Mouse (Mus musculus) midbrain, postnatal 0 days (tissue): Measurements from ENCODE around the gene Ehf. TPM values are rescaled to one million over a fixed set of nuclear protein-coding genes. Genes with fewer than 3 reads are reported as not detected.
A peak's percentile ranks its signal among the peaks of the same experiment; 100 is the strongest.

Experiments used
- ATAC-seq: fragments of 200-750 bp; cut with Nextera tagmentation; 2 replicates; pipeline ENCODE4 v1.8.0; 2017; ENCODE audit warnings: moderate number of reproducible peaks, mild to moderate bottlenecking, moderate TSS enrichment, moderate library complexity; ENCODE audit not compliant: low FRiP score
- DNase-seq: peaks from one replicate; pipeline ENCODE4 v3.0.0-alpha.2; 2015; ENCODE audit warnings: low spot score
- H3K27ac ChIP-seq: fragments of 300-500 bp; sonication (generic); 2 replicates; pipeline ENCODE4 v1.5.1; 2014; ENCODE audit warnings: low read depth, mild to moderate bottlenecking, low read length, mixed read lengths
- H3K27me3 ChIP-seq: fragments of 300-500 bp; sonication (generic); 2 replicates; pipeline ENCODE4 v1.6.1; 2014; ENCODE audit warnings: low read length, control low read depth, mixed read lengths; ENCODE audit not compliant: insufficient read depth
- H3K36me3 ChIP-seq: fragments of 300-500 bp; sonication (generic); 2 replicates; pipeline ENCODE4 v1.6.1; 2014; ENCODE audit warnings: low read length, control low read depth, mixed read lengths; ENCODE audit not compliant: insufficient read depth
- H3K4me1 ChIP-seq: fragments of 300-500 bp; sonication (generic); 2 replicates; pipeline ENCODE4 v1.6.1; 2014; ENCODE audit warnings: mild to moderate bottlenecking, control low read depth, antibody characterized with exemption, low read length, mixed read lengths; ENCODE audit not compliant: insufficient read depth
- H3K4me2 ChIP-seq: fragments of 300-500 bp; sonication (generic); 2 replicates; pipeline ENCODE4 v1.6.1; 2014; ENCODE audit warnings: low read depth, mild to moderate bottlenecking, low read length, mixed read lengths; ENCODE audit not compliant: poor library complexity, severe bottlenecking
- H3K4me3 ChIP-seq: fragments of 300-500 bp; sonication (generic); 2 replicates; pipeline ENCODE4 v1.5.1; 2014; ENCODE audit warnings: low read depth, mild to moderate bottlenecking, low read length, moderate library complexity
- H3K9ac ChIP-seq: fragments of 300-500 bp; sonication (generic); replicated peaks from 2 replicates; pipeline ENCODE4 v1.6.1; 2014; ENCODE audit warnings: mild to moderate bottlenecking, low read length, moderate library complexity, mixed read lengths; ENCODE audit not compliant: poor library complexity, severe bottlenecking
- H3K9me3 ChIP-seq: fragments of 300-500 bp; sonication (generic); 2 replicates; pipeline ENCODE4 v1.6.1; 2016; ENCODE audit warnings: low read length, control low read depth
- CTCF ChIP-seq: IDR thresholded peaks from 2 replicates; pipeline ENCODE4 v1.5.1; 2016; ENCODE audit warnings: antibody characterized with exemption, mild to moderate bottlenecking
- WGBS: fragments of 180-500 bp; shearing (Covaris S2); extraction: QIAGEN DNeasy Blood & Tissue Kit; methylation state at CpG from one replicate; pipeline ENCODE4 v1.1.7; 2014; 5-methylcytosine and 5-hydroxymethylcytosine counted together
- polyA plus RNA-seq: library from polyadenylated mRNA; unstranded; fragments of >200 nt; fragmentation: Nextera tagmentation; extraction: Ambion mirVana; gene quantifications from 2 replicates; pipeline ENCODE4 v1.2.1, GENCODE M21; 2015
- total RNA-seq: library from RNA; depleted of rRNA; stranded (reverse); fragments of >200 nt; gene quantifications from 2 replicates; pipeline ENCODE4 v1.2.3, GENCODE M21; 2014

Gene Ehf
- total and polyA plus RNA-seq, 2 experiments from 2014 or later = 0.05 to 0.22 TPM

DNA sequence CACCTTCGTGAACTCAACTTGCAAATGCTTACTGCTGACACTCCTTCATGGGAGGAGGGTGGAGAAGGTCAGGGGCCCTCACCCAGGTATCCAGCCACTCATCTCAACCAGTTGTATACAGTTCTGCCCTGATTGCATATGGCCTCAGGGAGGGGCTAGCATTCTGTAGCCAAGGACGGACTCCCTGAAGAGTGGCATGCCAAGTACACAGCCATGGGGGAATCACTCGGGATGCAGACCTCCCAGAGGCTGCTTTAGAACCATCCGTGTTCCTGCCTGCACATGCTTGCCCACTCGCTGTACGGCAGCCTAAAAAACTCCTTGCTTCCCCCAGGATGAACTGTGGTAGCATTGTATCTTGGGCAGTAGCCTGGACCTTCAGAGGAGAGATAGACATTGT lies 35.6 kb upstream of the Ehf start:
- H3K4me1 ChIP-seq = no peaks in the 10 kb centered on the region
- H3K27me3 ChIP-seq = no peaks in the 10 kb centered on the region
- no peak for DNase-seq
- TF ChIP-seq CTCF = no peak
- H3K4me3 ChIP-seq = no peak overlapping the region
- H3K9ac ChIP-seq = no peak overlapping the region
- ATAC-seq = no peak
- 89% methylated on average over 6 of the region's 6 CpGs for WGBS
- H3K4me2 ChIP-seq = no peak overlapping the region
- H3K36me3 ChIP-seq = no peaks in the 10 kb centered on the region
- H3K9me3 ChIP-seq = no peaks in the 10 kb centered on the region
- no peak overlapping the region for H3K27ac ChIP-seq

DNA sequence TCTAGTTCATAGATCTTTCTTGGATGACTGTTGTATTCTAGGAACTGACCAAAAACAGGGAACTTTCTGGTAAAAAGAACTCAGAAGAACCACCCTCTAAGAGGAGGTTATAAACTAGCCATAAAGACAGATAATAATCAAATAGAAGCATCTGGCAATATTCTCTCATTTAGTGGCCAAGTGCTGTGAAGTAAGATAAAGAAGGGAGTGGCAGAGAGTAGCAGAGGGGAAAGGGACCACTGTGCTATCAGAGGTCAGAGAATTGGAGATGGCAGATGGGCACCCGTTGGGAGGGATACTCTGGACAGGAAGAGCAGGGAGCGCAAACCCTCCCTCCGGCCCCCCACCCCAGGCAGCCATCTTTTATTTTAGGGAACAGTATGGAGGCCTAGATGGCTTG lies 34.3 kb upstream of the Ehf start:
- no peak overlapping the region for H3K4me3 ChIP-seq
- no peak for TF ChIP-seq CTCF
- WGBS = 91% methylated on average over 3 of the region's 3 CpGs
- ATAC-seq (no peak), DNase-seq (no peak)
- no peak overlapping the region for H3K9ac ChIP-seq
- H3K27me3 ChIP-seq = no peaks in the 10 kb centered on the region
- no peaks in the 10 kb centered on the region for H3K4me1 ChIP-seq
- H3K36me3 ChIP-seq = no peaks in the 10 kb centered on the region
- H3K9me3 ChIP-seq = no peaks in the 10 kb centered on the region
- no peak overlapping the region for H3K27ac ChIP-seq
- H3K4me2 ChIP-seq = no peak overlapping the region

DNA sequence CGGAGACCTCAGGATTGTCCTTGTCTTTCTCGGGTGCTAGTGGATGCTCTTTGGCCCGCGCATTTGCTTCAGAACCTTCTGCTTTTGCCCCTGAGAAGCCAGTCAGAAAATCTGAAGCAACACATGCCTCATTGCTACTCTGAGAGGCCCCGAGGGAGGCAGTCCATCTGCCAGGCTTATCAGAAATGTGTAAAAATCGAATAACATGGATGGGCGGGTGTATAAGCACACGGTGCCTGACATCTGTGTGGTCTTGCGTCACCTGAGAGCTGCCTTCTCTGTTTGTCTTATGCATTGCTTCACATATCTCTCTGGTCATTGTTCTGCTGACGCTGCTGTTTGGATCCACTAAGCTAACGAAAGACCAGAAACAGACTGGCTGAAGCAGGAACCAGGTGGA lies 33.5 kb upstream of the Ehf start:
- H3K36me3 ChIP-seq = no peaks in the 10 kb centered on the region
- H3K4me2 ChIP-seq = no peak overlapping the region
- H3K27ac ChIP-seq = no peak overlapping the region
- no peak for ATAC-seq
- H3K4me1 ChIP-seq = no peaks in the 10 kb centered on the region
- no peak for TF ChIP-seq CTCF
- WGBS = 77% methylated on average over 11 of the region's 11 CpGs
- H3K4me3 ChIP-seq = no peak overlapping the region
- H3K9ac ChIP-seq = no peak overlapping the region
- H3K27me3 ChIP-seq = no peaks in the 10 kb centered on the region
- no peaks in the 10 kb centered on the region for H3K9me3 ChIP-seq
- peak; percentile 62 for DNase-seq

- Histone ChIP-seq H3K36me3 (no peaks in the 10 kb centered on the region), H3K27ac (no peak overlapping the region), H3K27me3 (no peaks in the 10 kb centered on the region), H3K4me3 (no peak overlapping the region), H3K9ac (no peak overlapping the region), H3K9me3 (no peaks in the 10 kb centered on the region), H3K4me2 (no peak overlapping the region), H3K4me1 (no peaks in the 10 kb centered on the region)
- TF ChIP-seq CTCF = no peak
- 80% methylated on average over 3 of the region's 3 CpGs for WGBS
- ATAC-seq (no peak), DNase-seq (no peak)
These were observed 32.9 kb upstream of the Ehf start for GRCm38 (mm10) chr2:103336000-103336399.

DNA sequence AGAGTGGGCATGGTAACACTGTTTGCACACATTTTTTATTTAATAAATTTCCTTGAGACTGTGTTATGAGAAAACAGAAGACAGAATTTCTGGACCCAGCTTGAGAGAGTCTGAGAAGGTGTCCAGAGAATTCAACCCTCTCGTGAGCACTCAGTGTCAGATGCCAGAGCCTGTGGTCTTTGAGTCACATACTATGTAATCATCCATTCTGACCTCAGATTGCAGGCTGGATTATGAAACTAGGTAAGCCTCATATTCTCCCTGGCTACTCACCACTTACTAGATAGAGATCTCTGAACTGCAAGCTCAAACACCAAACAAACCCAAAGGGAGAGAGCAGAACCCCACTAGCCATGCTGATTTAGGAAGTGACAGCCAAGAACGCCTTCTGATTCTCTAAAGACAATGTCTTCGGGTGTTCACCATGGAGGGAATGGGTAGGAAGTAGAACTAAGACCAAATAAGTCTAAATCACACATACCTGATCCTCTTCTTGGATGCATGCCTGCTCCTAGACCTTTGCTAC lies 28.7 kb upstream of the Ehf start:
- Histone ChIP-seq H3K36me3 (no peaks in the 10 kb centered on the region), H3K4me3 (no peak overlapping the region), H3K4me2 (no peak overlapping the region), H3K9ac (no peak overlapping the region), H3K27me3 (no peaks in the 10 kb centered on the region), H3K4me1 (no peaks in the 10 kb centered on the region), H3K9me3 (no peaks in the 10 kb centered on the region), H3K27ac (no peak overlapping the region)
- WGBS = 86% methylated on average over 3 of the region's 3 CpGs
- no peak for TF ChIP-seq CTCF
- DNase-seq (no peak), ATAC-seq (no peak)

GRCm38 (mm10) chr2:103328731-103329130 lies 25.7 kb upstream of the Ehf start:
- 96% methylated on average over 4 of the region's 4 CpGs for WGBS
- ATAC-seq = no peak

More at GRCm38 (mm10) chr2:103328731-103329130, 25.7 kb upstream of the Ehf start:
- Histone ChIP-seq H3K4me3 (no peak overlapping the region), H3K4me2 (no peak overlapping the region), H3K36me3 (no peaks in the 10 kb centered on the region), H3K9me3 (no peaks in the 10 kb centered on the region), H3K27ac (no peak overlapping the region), H3K27me3 (no peaks in the 10 kb centered on the region), H3K9ac (no peak overlapping the region), H3K4me1 (no peaks in the 10 kb centered on the region)
- TF ChIP-seq CTCF = no peak
- no peak for DNase-seq
